Mouse (Mus musculus): ENCODE results near the gene Gm20661.

The Gm20661 gene

DNA sequence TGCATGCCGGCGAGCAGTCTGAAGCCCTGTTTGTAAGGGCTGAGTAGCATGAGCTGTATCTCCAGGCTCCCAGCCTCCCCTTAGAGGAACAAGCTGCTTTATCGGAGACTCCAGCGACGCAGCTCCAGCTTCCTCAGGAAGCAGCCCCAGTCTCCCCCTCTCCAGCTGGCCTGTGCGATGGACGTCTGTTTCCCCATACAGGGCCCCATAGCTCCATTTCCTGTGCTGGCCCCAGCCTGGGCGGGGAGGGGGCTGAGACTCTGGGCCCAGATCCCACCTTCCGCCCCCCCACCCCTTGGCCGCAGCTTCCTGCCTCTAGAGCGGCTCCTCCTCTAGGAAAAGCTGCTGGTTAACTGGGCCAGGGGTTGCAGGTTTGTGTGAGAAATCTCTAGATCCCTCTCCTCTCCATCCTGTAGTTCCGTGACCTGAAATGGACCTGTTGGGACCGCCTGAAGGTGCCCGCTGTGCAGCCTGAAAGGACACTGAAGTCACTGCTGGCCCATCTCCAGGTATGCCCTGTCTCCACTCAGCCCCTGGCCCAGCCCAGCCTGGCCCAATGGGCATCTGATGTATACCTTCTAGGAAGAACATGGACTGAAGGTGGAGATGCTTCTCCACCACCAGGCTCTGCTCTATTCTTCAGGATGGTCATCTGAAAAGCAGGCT, at the start of gene Gm20661:
TSS of gene Gm20661 (plus strand) at position 378 of the 666 bp plus-strand sequence.
- peak; percentile 83 for DNase-seq (ENCODE audit: low spot score)

DNA sequence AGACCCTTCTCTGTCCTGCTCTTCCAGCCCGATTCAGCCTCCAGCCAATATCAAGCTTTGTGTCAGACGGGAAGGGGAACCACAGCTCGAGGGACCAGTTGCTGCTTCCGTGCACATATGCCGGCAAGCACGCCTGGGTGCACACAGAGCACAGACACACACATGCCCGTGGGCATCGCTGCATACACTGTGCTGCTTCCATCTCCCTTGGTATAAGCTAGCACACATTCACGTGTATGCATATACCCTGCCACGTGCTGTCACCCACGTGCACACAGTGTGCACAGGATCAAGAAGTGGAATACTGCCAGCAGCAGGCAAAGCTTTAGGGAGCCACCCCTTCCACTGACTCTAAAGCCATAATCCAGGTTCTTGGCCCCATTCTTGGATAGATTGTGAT, 48.7 kb upstream of the Gm20661 start:
- DNase-seq (ENCODE audit: low spot score), result no peak

DNA sequence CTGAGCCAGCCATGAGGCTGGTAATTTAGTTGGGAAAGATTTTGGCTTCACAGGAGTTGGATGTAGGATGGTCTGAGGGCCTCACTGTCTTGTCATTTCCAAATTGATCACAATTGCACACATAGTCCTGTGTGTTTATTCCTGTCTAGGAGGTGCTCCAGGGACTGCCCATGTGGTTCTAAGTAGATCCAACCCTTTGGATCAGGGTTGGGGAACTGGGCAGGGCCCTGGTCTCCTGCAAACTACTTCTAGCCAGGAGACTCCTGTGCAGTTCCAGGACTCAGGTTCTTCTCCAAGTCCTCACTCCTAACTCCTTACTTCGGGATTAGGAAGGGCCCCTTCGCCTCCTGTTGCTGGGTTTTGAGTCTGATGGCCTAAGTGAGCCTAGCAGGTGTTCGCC, 47.5 kb upstream of the Gm20661 start, which contains the start of gene Camkv:
TSS of gene Camkv (plus strand) at position 301 of the 400 bp plus-strand sequence.
- no peak for DNase-seq (ENCODE audit: low spot score)

DNA sequence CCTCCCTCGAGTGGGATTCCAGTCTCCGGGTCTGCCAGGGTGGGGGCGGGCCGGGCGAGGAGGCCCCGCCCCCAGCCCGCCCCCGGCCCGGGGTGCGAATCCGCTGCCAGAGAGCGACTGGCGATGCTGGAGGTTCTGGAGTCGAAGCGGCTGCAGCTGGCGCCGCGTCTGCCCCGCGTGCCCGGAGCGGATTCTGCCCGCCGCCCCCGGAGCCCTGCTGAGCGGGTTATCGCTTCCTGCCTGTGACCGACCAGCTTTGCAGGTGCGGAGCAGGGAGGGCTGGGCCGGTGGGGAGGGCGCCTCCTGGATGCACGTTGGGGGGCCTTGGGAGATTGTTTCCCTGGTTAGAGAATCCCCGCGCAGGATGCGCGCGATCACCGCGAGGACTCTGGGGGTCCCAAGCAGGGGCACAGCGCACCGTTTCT, 47.1 kb upstream of the Gm20661 start:
- DNase-seq (ENCODE audit: low spot score), result no peak

DNA sequence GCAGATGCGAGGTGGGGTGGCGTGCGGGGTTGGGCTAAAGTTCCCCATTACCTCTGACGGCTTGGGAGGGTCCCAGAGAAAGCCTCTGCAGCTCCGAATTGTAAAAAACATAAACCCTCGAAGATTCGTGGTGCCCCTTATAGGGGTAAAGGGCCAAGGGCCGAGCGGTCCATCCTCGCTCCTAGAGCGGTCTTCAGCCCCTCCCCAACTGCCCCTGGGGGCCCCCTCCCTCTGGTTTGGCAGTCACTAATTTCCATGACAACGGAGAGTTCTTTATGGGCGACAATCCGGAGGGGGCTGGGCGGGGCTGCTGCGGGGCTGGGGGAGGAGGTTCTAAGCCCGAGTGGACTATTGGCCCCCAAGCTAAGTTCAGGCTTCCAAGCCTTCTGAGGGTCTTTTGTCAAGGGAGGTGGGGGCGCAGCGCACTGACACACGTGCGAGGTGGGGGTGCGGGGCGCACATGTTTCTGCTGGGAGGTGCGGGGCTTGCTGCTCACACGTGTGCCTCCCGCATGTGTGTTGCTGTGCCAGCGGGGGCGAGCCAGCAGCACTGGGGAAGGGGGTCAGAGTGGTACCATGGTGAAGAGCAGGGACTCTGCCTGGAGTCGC, 46.5 kb upstream of the Gm20661 start:
- no peak for DNase-seq (ENCODE audit: low spot score)

DNA sequence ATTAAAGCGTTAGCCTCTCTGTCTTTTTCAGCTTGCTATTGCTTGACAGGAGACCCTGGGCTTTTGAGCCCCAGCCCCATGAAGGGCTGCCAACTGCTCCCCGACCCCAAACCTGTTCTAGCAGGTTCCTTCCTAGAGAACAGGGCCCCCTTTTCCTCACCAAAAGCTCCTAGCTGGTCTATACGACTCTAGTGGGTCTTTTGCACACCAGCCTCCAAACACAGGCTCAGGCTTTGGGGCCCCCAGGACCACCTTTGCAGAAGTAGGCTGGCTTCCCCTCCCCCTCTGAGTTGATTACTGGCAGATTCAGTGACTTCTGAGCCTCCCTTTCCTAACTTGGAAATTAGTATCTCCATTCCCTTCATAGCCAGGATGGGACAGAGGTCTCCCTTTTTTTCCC, 46.0 kb upstream of the Gm20661 start:
- DNase-seq (ENCODE audit: low spot score), result no peak

DNA sequence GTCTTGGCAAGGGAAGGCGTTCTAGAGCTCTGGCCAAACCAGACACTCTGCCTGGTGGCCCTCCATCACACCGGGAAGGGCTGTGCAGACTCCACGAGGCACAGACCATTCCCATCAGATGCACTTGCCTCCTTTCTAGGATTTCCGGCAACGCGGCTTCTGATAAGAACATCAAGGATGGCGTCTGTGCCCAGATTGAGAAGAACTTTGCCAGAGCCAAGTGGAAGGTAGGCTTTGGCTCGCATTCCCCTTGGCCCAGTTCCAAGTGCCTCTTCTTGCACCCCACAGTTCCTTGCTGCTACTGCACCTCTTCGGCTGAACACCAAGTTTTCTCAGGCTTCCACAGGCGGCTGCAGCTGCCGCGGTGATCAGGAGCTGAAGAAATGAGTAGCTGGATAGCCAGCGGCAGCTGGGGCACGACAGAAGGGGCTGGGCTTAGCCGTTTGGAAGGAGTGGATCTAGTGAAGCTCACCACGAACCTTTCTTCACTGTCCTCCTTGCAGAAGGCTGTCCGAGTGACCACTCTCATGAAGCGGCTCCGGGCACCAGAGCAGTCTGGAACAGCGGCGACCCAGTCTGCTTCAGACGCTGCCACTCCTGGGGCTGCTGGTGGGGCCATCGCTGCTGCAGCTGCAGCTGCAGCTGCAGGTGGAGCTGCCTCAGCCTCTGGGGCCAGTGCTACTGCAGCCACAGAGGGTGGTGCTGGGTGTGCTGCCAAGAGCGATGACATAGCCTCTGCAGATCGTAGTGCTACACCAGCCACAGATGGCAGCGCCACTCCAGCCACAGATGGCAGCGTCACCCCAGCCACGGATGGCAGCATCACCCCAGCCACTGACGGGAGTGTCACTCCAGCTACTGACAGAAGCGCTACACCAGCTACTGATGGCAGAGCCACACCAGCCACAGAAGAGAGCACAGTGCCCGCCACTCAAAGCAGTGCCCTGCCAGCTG, 35.3 kb upstream of the Gm20661 start:
- DNase-seq (ENCODE audit: low spot score), result no peak

DNA sequence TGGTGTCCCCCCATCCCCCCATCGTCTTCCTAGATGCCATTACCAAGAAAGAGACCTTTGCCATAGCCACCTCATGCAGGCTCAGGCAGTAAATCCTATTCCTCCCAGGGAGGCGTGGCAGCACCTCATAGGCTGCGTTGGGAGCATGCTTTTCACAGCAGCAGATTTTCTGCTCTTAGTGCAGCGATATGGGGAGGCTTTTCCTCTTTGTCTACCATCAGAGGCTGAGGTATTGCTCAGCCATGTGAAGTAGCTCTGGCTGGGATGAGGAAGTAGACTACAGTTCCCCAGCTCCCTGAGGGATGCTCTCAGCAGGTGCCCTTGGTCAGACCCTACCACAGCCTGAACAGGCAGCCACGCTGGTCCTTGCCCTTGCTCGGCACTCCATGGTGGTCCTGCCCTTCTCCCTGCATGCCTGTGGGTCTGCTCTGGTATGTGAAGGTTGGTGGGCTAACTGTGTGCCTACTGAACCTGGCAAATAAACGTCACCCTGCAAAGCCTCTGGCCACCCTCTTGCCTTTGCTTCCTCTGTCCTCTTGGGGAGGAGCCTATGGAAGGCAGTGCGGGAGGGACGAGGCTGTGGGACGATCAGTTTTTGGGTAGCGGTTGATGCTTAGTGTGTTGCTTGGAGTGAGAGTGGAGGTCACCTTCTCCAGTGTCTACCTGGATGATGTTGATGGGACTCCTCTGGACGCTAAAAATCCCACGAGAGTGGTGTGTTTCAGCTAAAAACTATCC, 33.5 kb upstream of the Gm20661 start:
- no peak for DNase-seq (ENCODE audit: low spot score)

DNA sequence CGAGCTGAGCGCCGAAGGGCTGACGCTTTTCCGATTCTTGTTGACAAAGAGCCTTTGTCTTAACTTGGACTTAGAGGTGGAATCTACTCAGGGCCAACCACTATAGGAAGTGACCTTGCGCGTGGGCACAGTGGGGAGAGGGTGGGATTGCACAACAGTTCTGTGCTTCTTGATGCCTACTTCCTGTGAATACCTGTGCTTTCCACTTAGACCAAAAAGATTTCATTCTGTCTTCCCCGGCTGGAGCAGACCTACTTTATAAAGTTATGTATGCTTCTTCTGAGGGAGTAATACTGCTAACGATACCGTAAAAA, 33.0 kb upstream of the Gm20661 start, which contains the start of gene Traip:
TSS of gene Traip (plus strand) at position 215 of the 314 bp plus-strand sequence.
- DNase-seq (ENCODE audit: low spot score), result no peak

DNA sequence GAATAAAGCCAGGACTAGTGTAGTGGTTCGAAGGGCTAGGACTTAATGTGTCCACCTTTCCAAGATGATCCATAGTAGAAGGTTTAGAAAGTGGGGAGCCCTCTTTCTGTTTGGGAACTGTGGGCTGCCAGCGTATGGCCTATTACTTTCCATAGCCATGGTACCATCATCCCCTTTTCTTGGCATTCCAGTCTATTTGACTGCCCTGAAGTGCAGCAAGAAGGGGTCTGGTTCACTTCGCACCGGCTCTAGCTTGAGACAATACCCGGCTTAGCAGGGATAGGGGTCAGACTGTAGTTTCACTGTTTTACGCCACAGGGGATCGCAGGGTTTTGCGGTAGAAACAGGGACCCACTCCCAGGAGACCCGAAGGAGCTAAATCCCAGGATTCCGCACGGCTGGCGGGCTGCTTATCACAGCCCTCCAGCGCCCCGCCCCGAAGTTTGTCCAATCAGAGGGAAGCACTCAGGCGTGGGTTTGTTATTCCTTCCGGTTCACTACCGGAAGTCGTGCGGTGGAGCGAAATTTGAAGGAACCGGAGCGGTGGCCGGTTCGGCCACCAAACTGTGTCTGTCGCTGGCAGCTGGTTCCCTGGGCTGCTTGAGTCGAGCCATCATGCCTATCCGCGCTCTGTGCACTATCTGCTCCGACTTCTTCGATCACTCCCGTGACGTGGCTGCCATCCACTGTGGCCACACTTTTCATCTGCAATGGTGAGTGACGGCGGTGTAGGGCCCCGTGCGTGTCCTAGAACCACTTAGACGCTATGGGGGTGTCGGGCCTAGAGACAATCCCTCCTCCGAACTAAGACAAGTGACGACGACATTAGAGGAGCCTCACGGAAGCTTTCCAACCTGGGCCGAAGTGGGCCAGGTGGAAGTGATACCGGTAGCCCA, 32.1 kb upstream of the Gm20661 start:
- peak; percentile 93 for DNase-seq (ENCODE audit: low spot score)

DNA sequence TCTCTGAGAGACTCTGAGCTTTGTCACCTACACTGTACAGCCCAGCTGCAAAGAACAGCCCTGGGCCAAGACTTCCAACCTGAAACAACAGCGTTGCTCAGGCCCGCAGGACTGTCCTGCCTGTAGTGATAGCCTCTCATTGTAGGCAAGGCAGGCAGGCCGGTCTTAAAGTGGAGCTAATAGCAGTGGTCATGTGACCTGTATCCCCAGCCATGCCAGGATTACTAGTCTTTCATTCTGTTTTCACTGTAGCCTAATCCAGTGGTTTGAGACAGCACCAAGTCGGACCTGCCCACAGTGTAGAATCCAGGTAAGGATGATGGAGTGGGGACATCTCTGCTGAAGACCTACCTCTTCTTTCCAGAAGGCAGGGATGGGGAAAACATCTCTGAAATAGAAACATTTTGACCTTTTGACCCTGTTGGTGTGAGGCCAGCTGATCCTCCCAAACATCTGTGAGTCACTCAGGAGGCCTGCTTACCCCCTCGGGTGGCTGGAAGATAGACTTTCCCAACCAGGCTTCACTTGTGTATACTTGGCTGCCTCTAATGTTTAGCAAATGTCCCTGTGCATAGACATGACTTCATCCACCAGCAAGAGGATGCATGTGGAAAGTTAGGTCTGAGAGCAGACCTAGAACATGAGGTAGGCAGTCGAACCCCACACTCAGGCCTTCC, 27.1 kb upstream of the Gm20661 start:
- no peak for DNase-seq (ENCODE audit: low spot score)

DNA sequence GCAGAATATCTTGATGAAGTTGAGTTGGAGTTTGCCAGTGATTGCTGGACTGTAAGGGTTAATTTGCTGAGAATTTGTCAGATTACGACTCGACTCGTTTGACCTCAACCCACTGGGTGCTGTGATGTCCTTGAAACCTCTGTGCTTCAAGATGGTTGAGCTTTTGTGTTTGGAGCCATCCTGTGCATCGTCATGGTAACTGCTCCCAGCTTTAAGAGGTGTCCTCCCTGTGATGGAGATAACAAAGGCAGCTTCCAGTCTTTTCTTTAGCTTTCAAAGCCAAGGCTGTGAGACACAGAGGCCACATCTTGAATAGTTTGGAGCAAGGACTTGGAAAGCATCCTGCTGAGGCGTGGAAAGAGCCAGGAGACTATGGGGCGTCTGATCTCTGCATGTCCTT, 25.7 kb upstream of the Gm20661 start:
- DNase-seq (ENCODE audit: low spot score), result no peak

DNA sequence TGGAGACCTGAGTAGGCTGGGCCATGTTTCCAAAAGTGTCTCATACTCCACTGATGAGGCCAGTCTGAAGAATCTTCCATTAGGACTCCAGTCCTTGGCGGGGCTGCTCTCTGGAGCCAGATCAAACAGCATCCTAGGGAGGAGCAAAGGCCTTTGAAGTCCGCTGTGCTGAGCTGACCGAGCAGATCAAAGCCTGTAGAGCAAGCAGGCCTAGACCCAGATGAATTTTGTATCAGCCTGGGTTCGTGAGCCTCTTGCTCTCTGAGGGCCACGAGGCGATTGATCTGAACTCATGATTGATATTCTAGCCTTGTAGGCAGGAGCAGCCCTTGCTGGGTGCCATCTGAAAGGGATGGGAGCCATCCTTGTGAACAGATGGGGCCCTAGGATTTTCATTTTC, 23.0 kb upstream of the Gm20661 start:
- DNase-seq (ENCODE audit: low spot score), result no peak

DNA sequence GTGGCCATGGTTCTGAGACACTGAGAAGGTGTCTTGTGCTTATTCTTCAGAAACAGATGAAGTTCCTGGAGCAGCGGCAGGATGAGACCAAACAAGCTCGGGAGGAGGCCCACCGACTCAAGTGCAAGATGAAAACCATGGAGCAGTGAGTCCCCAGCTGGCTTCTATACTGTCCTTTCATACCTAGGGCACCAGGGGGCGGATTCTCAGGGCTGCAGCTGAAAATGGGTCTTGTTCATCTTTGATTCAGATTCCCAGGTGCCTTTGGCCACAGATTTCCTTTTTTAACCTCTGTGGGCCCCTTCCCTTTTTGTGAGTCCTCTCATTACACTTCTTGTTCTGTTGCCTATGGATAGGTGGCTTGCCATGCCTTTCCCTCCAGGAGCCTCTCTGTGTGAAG, 21.9 kb upstream of the Gm20661 start:
- DNase-seq (ENCODE audit: low spot score), result no peak

DNA sequence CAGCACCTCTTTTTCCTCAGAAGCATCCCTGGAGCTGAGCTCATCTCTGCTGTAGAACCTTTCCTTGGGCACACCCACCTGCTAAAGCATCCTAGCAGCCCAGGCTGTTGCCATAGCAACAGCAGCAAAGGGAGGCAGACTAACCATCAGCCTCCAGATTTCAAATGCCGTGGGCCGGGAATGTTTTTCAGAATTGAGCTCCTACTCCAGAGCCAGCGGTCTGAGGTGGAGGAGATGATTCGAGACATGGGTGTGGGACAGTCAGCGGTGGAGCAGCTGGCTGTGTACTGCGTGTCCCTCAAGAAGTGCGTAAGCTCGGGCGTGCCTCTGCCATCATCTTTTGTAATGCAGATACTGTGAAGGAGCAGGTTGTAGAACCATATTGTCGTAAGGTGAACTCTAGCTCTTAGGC, 21.5 kb upstream of the Gm20661 start:
- DNase-seq (ENCODE audit: low spot score), result no peak

DNA sequence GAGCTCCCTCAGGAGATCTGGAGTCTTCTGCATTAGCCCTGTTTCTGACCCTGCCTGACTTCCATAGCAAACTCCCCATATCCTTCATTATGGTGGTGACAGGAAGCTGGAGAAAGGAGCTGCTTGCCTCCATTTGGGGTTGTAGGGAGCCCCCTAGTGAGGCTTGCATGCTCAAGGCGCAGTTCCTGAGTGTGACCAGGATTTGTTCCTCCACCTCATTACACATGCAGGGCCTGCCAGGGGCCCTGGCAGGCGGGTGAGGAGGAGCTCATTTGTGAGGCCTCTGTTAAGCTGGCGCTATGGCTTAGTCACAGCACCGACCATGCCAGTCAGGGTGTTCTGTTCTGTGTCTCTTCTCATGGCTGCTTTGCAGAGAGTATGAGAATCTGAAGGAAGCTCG, 21.0 kb upstream of the Gm20661 start:
- no peak for DNase-seq (ENCODE audit: low spot score)

DNA sequence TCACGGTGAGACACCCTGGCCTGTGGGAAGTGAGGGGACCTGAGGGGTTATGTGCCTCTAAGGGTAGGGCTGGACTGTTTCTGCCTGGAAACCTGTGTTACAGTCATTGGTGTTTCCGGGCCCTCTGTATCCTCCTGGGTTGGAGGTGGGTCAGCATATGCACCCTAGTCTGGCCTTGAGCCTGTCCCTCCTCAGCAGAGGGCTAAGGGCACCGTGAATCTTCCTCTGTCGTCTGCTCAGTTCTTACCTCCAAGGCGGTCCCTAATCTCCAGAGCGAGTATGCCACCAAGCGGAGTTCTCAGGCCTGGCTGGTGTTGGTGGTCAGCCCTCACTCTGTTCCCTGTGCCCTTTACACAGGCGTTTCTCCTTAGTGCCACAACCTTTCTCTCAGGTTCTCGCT, 19.9 kb upstream of the Gm20661 start:
- no peak for DNase-seq (ENCODE audit: low spot score)

DNA sequence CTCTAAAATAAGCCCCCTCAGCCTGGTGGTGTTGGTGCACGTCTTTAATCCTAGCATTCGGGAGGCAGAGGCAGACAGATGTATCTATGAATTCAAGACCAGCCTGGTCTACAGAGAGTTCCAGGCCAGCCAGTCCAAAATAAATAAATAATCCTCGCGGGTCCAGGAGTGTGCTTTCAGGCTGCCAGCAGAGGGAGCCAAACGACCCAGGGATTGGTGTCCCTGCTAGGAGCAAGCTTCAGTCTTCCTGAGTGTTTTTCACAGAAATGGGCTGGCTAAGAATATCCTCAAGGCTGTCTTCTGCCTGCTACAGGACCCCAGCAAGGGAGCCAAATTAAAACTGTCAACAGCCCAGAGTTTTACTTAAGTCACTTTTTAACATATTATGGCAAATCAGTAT, 19.2 kb upstream of the Gm20661 start:
- DNase-seq (ENCODE audit: low spot score), result peak; percentile 75

DNA sequence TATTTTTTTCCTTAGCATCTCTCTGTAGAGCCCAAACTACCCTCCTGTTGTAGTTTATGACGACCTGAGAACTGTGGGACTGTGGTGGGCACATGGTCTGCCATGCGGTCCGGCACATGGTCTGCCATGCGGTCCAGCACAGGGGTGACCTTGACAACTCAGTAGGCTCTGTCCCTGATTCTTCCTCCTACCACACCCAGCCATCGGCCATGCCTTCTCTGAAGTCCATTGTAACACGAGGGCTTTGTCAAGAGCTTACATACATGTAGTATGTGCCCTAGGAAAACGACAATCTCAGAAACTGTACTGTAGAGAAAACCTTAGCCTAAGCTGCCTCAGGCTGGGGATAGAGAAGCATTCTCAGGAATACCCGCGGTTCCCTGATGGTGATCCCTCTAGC, 18.2 kb upstream of the Gm20661 start:
- DNase-seq (ENCODE audit: low spot score), result no peak

DNA sequence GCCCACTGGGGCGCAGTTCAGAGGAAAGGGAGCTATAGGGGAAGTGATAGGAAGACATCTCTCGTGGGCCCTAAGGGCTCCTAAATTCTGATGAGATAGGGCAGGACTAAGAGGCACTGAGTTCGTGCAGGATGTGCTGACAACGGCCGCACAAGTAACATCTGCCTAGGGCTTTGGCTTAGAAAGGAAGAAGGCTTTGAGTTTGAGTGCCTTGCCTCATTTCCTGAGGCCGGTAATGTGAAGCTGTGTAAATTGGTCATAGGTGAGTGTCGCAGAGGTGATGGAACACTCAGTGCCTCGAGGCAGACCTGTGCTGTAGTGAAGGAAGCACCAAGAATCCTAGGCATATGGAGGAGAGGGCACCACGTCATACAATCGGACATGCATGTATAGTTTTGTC, 16.2 kb upstream of the Gm20661 start:
- DNase-seq (ENCODE audit: low spot score), result no peak

DNA sequence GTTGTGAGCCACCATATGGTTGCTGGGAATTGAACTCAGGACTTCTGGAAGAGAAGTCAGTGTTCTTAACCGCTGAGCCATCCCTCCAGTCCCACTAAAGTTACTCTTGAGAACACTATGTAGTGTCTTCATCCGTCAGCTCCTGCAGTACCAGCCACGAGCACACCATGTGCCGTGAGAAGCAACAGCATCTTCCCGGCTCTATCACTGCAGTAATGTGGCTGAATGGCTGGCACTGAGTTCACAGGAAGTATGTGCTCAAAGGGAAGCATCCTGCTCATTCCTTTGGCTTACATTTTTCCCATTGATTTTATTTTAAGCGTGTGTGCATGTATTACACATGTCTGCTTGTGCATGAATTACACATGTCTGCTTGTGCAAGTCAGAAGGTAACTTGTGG, 15.4 kb upstream of the Gm20661 start:
- DNase-seq (ENCODE audit: low spot score), result no peak
